Mouse (Mus musculus) neural tube, embryonic 11.5 days (tissue): ENCODE measurements around the gene Art4. TPM values are rescaled to one million over a fixed set of nuclear protein-coding genes. Genes with fewer than 3 reads are reported as not detected.

ENCODE experiments used
- ATAC-seq: fragments of 200-750 bp; cut with Nextera tagmentation; 2 replicates; pipeline ENCODE4 v1.8.0; 2017; ENCODE audit warnings: moderate number of reproducible peaks, mild to moderate bottlenecking, moderate TSS enrichment, moderate library complexity; ENCODE audit not compliant: insufficient read depth, low FRiP score, low TSS enrichment
- DNase-seq: peaks from one replicate; pipeline ENCODE4 v3.0.0-alpha.2; 2015; ENCODE audit warnings: low spot score
- H3K27ac ChIP-seq: fragments of 300-500 bp; sonication (generic); 2 replicates; pipeline ENCODE4 v1.5.1; 2014; ENCODE audit warnings: low read depth, mild to moderate bottlenecking, low read length
- H3K27me3 ChIP-seq: fragments of 300-500 bp; sonication (generic); 2 replicates; pipeline ENCODE4 v1.6.1; 2014; ENCODE audit warnings: mild to moderate bottlenecking, low read length, mixed read lengths; ENCODE audit not compliant: control insufficient read depth, insufficient read depth
- H3K36me3 ChIP-seq: fragments of 300-500 bp; sonication (generic); 2 replicates; pipeline ENCODE4 v1.6.1; 2014; ENCODE audit warnings: mild to moderate bottlenecking, low read length, moderate library complexity, mixed read lengths; ENCODE audit not compliant: control insufficient read depth, insufficient read depth
- H3K4me1 ChIP-seq: fragments of 300-500 bp; sonication (generic); 2 replicates; pipeline ENCODE4 v1.6.1; 2014; ENCODE audit warnings: low read length, mixed read lengths; ENCODE audit not compliant: control insufficient read depth, insufficient read depth
- H3K4me2 ChIP-seq: fragments of 300-500 bp; sonication (generic); 2 replicates; pipeline ENCODE4 v1.6.1; 2014; ENCODE audit warnings: low read depth, mild to moderate bottlenecking, moderate library complexity
- H3K4me3 ChIP-seq: fragments of 300-500 bp; sonication (generic); 2 replicates; pipeline ENCODE4 v1.5.1; 2014; ENCODE audit warnings: low read depth, low read length
- H3K9ac ChIP-seq: fragments of 300-500 bp; sonication (generic); 2 replicates; pipeline ENCODE4 v1.6.1; 2014; ENCODE audit warnings: mild to moderate bottlenecking, low read length
- H3K9me3 ChIP-seq: fragments of 300-500 bp; sonication (generic); 2 replicates; pipeline ENCODE4 v1.6.1; 2016; ENCODE audit warnings: low read length; ENCODE audit not compliant: control insufficient read depth
- WGBS: fragments of 180-500 bp; shearing (Covaris S2); extraction: QIAGEN DNeasy Blood & Tissue Kit; methylation state at CpG from one replicate; pipeline ENCODE4 v1.1.7; 2014; 5-methylcytosine and 5-hydroxymethylcytosine counted together
- polyA plus RNA-seq: library from polyadenylated mRNA; unstranded; fragments of >200 nt; fragmentation: Nextera tagmentation; extraction: Ambion mirVana; gene quantifications from 2 replicates; pipeline ENCODE4 v1.2.1, GENCODE M21; 2014

Art4 gene
- polyA plus RNA-seq = 1.0 and 1.6 TPM in 2 replicates

DNA sequence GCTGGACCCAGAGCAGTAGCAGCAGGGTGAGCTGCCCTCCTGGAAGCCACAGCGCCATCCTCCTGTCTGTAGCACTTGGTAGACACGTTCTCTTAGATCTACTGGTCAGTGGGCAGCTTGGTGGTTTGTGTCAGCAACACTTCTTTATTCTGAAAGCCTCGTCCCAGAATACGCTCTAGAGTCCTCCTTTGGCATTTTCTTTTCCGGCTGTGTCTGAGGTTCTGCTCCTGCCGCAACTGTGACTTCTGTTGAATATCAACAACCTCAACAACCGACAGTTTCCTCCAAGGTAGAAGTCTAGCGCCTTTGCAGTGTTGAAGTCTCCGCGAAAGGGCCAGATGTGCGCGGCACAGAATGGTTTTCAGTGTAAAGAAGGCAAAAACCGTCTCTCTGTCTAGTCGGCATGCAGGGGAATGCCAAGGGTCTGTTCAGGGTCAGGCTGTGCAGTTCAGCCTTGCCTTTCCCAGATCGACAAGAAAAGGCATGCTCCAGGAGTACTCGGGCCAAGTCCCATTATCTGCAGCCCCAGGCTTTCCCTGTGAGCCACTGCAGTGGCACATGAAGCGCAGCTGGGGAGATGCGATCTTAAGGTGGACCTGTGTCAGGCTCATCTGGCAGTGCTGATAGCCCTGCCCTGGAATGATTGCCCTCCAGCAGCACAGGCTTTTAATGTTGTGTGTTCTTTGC is at the start of gene Art4:
Gene Art4, minus strand, starts transcription at position 548 of the 687 bp plus-strand sequence.
- WGBS = 78% methylated on average over 18 of the region's 18 CpGs
- no peak within 1 kb of the TSS for H3K4me2 ChIP-seq
- H3K27ac ChIP-seq = 0 out of 2 replicates have a peak within 1 kb of the TSS, but pooled peaks have one; percentile 3
- no peaks in the 10 kb centered on the region for H3K27me3 ChIP-seq
- no peaks in the 10 kb centered on the region for H3K4me1 ChIP-seq
- H3K36me3 ChIP-seq = no peaks in the 10 kb centered on the region
- H3K4me3 ChIP-seq = no peak within 1 kb of the TSS
- H3K9me3 ChIP-seq = no peaks in the 10 kb centered on the region
- DNase-seq = no peak
- ATAC-seq = no peak
- no peak within 1 kb of the TSS for H3K9ac ChIP-seq

DNA sequence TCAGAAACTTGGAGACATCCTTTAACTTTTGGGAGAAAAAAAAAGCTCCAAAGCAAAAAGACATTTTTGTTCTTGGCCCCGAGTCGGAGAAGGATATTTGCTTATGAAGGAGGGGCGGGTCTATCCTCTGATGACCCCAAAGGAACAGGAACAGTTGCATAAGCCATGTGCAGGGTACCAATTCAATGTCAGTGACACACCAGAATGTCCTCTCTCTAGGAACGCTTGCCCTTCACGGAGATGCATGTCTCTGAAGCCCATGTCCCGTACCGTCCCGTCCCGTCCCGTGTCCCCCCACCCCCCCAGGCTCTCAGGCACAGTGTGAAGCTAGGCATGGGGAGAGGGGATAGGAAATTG is 49.4 kb upstream of the Art4 start:
- ATAC-seq = no peak
- Histone ChIP-seq H3K9ac (no peak overlapping the region), H3K27me3 (no peaks in the 10 kb centered on the region), H3K9me3 (no peaks in the 10 kb centered on the region), H3K27ac (no peak overlapping the region), H3K4me2 (no peak overlapping the region), H3K4me3 (no peak overlapping the region), H3K36me3 (no peaks in the 10 kb centered on the region), H3K4me1 (no peaks in the 10 kb centered on the region)
- 85% methylated on average over 10 of the region's 10 CpGs for WGBS
- no peak for DNase-seq

DNA sequence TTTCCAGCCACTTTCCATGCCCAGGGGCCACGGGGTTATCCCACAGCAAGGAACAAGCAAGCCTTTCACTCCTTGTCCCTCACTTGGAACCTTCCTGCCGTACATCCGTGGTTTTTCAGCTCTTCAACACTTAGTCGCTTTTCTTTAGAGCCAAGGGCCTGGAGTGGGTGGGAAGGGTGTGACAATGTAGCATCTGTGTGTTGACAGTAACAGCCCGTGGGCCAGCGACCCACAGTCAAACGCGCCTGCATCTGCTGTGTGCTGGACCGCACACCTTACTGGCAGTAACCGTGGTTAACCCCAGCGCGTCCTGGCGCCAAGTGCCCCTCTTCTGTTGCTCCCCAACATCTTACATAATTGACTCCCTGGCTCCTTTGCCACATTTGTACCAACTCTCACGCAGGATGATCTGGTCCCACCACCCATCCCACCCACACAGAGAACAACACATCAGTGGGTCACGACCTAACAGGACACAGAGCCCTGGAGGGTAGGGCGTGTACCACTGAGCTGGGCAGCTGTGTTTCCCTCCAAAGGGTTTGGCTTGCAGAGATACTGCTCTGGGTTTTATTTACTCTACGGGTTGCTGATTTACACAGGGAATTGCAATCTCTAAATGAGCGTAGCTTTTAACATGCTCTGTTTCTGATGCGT is 48.9 kb upstream of the Art4 start:
- Histone ChIP-seq H3K4me1 (no peaks in the 10 kb centered on the region), H3K36me3 (no peaks in the 10 kb centered on the region), H3K27ac (no peak overlapping the region), H3K9me3 (no peaks in the 10 kb centered on the region), H3K9ac (no peak overlapping the region), H3K27me3 (no peaks in the 10 kb centered on the region), H3K4me3 (no peak overlapping the region), H3K4me2 (no peak overlapping the region)
- ATAC-seq = no peak
- no peak for DNase-seq
- 85% methylated on average over 19 of the region's 19 CpGs for WGBS

DNA sequence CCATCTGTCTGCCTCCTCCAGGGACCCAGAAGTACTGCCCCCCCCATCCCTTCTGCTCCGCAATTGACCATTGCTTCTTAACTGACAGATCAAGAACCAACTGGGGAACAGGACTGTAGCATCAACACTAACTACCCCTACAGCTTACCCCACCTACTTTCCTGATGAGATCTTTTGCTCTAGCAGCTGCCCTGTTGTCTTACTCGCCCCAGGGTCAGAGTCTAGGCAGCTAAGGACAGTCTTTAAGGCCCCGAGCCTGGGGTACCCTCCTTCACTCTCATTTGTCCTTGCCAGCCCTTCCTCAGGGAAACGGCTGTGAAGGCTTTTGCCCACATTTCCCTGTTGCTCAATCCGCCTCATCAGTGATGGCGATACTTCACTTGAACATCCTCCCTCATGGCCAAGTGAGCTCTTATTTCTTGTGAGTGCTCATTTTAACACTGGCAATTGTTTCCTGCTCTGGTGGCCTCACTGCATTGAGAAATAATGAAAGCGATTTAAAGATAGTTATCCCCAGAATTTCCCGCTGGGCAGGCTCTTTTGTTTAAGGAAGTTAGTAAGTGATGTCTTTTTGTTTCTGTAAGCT is 46.4 kb upstream of the Art4 start:
- Histone ChIP-seq H3K4me1 (no peaks in the 10 kb centered on the region), H3K27me3 (no peaks in the 10 kb centered on the region), H3K4me3 (no peak overlapping the region), H3K9ac (no peak overlapping the region), H3K9me3 (no peaks in the 10 kb centered on the region), H3K27ac (no peak overlapping the region), H3K36me3 (no peaks in the 10 kb centered on the region), H3K4me2 (no peak overlapping the region)
- 73% methylated on average over 8 of the region's 8 CpGs for WGBS
- ATAC-seq (no peak), DNase-seq (no peak)

DNA sequence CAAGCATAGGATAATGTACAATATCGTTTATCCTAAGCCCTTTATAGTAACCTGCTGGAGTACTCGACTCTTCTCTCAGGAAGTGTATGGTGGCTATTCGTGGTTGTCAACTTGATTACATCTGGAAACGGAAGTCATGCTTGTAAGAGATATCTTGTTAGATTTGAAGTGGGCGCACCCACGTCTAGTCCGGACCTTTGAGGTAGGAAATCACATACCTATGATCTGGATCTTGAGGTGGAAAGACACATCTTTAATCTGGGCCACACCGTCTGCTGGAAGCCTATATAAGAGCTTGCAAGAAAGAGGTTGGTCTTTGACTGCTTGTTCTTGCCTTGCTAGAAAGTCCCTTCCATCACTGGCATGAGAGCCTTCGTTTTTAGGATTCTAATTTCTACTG is 45.0 kb upstream of the Art4 start:
- Histone ChIP-seq H3K4me1 (no peaks in the 10 kb centered on the region), H3K27me3 (no peaks in the 10 kb centered on the region), H3K9ac (no peak overlapping the region), H3K4me2 (no peak overlapping the region), H3K27ac (no peak overlapping the region), H3K4me3 (no peak overlapping the region), H3K36me3 (no peaks in the 10 kb centered on the region), H3K9me3 (no peaks in the 10 kb centered on the region)
- 92% methylated on average over 9 of the region's 9 CpGs for WGBS
- DNase-seq (no peak), ATAC-seq (no peak)

DNA sequence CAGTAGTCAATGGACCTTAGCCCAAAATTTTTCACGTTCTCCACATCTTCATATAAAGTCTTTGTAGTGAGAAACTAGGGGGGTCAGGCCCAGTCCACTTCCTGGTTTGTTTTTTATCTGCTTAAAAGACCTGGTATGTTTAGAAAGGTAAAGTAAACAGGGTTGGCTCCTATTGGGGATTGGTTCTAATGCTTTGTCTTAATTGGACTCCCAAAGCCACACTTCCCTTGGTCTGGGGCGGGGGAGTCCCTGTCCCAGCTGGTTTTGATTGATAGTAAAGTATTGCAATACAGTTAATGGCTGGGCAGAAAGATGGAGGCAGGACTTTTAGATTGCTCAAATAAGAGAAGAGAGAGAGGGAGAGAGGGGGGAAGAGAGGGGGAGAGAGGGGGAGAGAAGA is 43.5 kb upstream of the Art4 start:
- no peak for ATAC-seq
- WGBS = 87% methylated on average over 2 of the region's 2 CpGs

DNA sequence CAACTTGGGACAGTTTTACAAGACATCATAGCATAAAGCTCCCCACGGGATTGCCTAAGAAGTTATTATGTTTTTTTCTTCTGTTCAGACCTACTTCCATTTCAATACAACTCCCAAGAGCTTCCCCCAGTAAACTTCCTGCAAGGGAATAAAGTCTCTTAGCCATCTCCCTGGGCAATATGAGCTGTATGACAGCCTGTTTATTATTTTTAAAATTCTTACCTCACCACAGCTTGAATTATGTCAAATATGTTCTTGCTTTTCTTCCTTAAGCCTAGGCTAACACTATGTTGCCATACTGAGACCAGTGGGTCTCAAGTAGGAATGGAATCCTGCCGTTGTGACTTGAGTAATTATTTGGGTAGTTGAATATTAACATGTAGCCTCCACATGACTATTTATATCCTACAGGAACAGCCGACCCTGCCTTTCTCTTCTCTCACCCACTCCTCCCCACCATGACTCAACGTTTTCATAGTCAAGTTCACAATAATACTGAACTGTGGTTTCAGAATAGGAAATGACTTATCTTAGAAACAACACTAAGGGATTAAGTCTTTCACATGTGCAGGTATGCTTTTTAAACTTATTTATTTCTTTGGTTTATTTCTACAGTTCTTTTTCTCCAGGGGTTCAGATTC is 43.0 kb upstream of the Art4 start:
- Histone ChIP-seq H3K27ac (no peak overlapping the region), H3K9ac (no peak overlapping the region), H3K9me3 (no peaks in the 10 kb centered on the region), H3K4me3 (no peak overlapping the region), H3K4me1 (no peaks in the 10 kb centered on the region), H3K36me3 (no peaks in the 10 kb centered on the region), H3K4me2 (no peak overlapping the region), H3K27me3 (no peaks in the 10 kb centered on the region)
- ATAC-seq = no peak
- WGBS = 85% methylated on average over 4 of the region's 4 CpGs
- no peak for DNase-seq

More for the DNA sequence above, 43.5 kb upstream of the Art4 start:
- Histone ChIP-seq H3K9me3 (no peaks in the 10 kb centered on the region), H3K9ac (no peak overlapping the region), H3K36me3 (no peaks in the 10 kb centered on the region), H3K4me3 (no peak overlapping the region), H3K27me3 (no peaks in the 10 kb centered on the region), H3K4me2 (no peak overlapping the region), H3K27ac (no peak overlapping the region), H3K4me1 (no peaks in the 10 kb centered on the region)
- DNase-seq = no peak

DNA sequence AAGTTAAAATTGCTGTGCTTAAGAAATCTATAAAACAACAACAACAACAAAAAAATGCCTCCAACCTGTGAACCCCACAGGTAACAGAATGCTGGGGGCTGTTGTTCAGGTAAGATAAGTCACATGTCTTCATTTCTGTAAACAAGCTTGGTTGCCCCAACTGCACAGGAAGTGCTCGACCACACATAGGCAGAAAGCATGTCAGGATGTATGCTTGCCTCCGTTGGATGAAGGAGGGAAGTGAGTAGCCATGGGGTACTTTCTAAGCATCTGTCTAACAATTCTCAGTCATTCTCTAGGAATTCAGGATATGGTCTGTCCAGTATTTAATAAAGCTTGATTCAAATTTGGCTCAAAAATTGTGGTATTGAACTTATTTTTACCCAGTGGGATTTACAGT is 41.4 kb upstream of the Art4 start:
- H3K27me3 ChIP-seq = no peaks in the 10 kb centered on the region
- no peak overlapping the region for H3K9ac ChIP-seq
- no peak overlapping the region for H3K4me3 ChIP-seq
- WGBS = 76% methylated on average over 2 of the region's 2 CpGs
- H3K4me2 ChIP-seq = no peak overlapping the region
- no peaks in the 10 kb centered on the region for H3K4me1 ChIP-seq
- no peak for ATAC-seq
- H3K36me3 ChIP-seq = no peaks in the 10 kb centered on the region
- no peak for DNase-seq
- H3K27ac ChIP-seq = no peak overlapping the region
- H3K9me3 ChIP-seq = no peaks in the 10 kb centered on the region
